In genomic region chr3:103782844-103783609, GRCm38 (mm10) we compare ENCODE assay signal across 24 mouse cellular contexts. TPM values are rescaled to one million over a fixed set of nuclear protein-coding genes. Genes with fewer than 3 reads are reported as not detected.
DNase-seq lines count a peak whose midpoint lies in the region; ATAC-seq and TF ChIP-seq lines count a peak whose summit lies in the region.
"Had no signal": no experiment of that assay in that cellular context is flagged by ENCODE, and none has a peak within 500 bp of the region (broad histone marks: within the 10 kb centered on the region; RNA-seq: fewer than 3 reads in every experiment).

No protein-coding gene starts in this region.

- H3K36me3 ChIP-seq in heart, embryonic 11.5 days (ENCODE audit: control insufficient read depth, insufficient read depth, low read length): no peaks in the 10 kb centered on the region
- no peaks in the 10 kb centered on the region for H3K36me3 ChIP-seq in thymus, adult 2 months (ENCODE audit: control insufficient read depth, insufficient read depth, low read length)
- H3K36me3 ChIP-seq in intestine, postnatal 0 days (ENCODE audit: control insufficient read depth, insufficient read depth): 0 out of 2 replicates have a peak, but pooled peaks cover 2% of the 10 kb centered on the region
- H3K36me3 ChIP-seq in stomach, postnatal 0 days (ENCODE audit: control insufficient read depth, insufficient read depth, low read length): no peaks in the 10 kb centered on the region
- H3K36me3 ChIP-seq in midbrain, embryonic 13.5 days: peaks cover under 1% of the 10 kb centered on the region; the same call in 1 of the 2 replicates

- no peak overlapping the region for H3K9ac ChIP-seq in heart, embryonic 11.5 days (ENCODE audit: low read depth, low read length)
- no peak overlapping the region for H3K9ac ChIP-seq in intestine, postnatal 0 days (ENCODE audit: low read depth, low read length)
- no peak overlapping the region for H3K9ac ChIP-seq in stomach, postnatal 0 days (ENCODE audit: low read length)
- H3K9ac ChIP-seq in midbrain, embryonic 13.5 days (replicated peaks): no peak overlapping the region
- H3K9ac ChIP-seq: heart, embryonic 13.5 days; neural tube, embryonic 12.5 days had no signal

- TF ChIP-seq EP300 in stomach, postnatal 0 days (optimal IDR thresholded peaks at IDR 0.05): peak; percentile 37

- H3K9me3 ChIP-seq in heart, embryonic 11.5 days (replicated peaks; ENCODE audit: control insufficient read depth, low read length): no peaks in the 10 kb centered on the region
- H3K9me3 ChIP-seq in intestine, postnatal 0 days (ENCODE audit: control insufficient read depth): no peaks in the 10 kb centered on the region
- no peaks in the 10 kb centered on the region for H3K9me3 ChIP-seq in stomach, postnatal 0 days (ENCODE audit: control insufficient read depth, low read length)
- no peaks in the 10 kb centered on the region for H3K9me3 ChIP-seq in midbrain, embryonic 13.5 days
- H3K9me3 ChIP-seq: heart, embryonic 13.5 days; midbrain, embryonic 10.5 days; neural tube, embryonic 12.5 days had no signal

- H3K4me2 ChIP-seq in heart, embryonic 11.5 days: no peak overlapping the region
- no peak overlapping the region for H3K4me2 ChIP-seq in intestine, postnatal 0 days (replicated peaks; ENCODE audit: low read depth)
- H3K4me2 ChIP-seq in stomach, postnatal 0 days (replicated peaks; ENCODE audit: low read depth): no peak overlapping the region
- H3K4me2 ChIP-seq in midbrain, embryonic 13.5 days (replicated peaks): no peak overlapping the region
- H3K4me2 ChIP-seq: heart, embryonic 13.5 days; neural tube, embryonic 12.5 days had no signal

- no peaks in the 10 kb centered on the region for H3K27me3 ChIP-seq in heart, embryonic 11.5 days (ENCODE audit: control insufficient read depth, insufficient read depth, low read length)
- no peaks in the 10 kb centered on the region for H3K27me3 ChIP-seq in thymus, adult 2 months (ENCODE audit: control insufficient read depth, insufficient read depth, low read length)
- H3K27me3 ChIP-seq in intestine, postnatal 0 days (replicated peaks; ENCODE audit: control insufficient read depth, insufficient read depth, low read length): no peaks in the 10 kb centered on the region
- H3K27me3 ChIP-seq in stomach, postnatal 0 days (ENCODE audit: control insufficient read depth, insufficient read depth, low read length): no peaks in the 10 kb centered on the region
- no peaks in the 10 kb centered on the region for H3K27me3 ChIP-seq in midbrain, embryonic 13.5 days
- H3K27me3 ChIP-seq: heart, embryonic 13.5 days; neural tube, embryonic 12.5 days; Patski had no signal

- no peak for TF ChIP-seq CTCF in thymus, adult 2 months (IDR thresholded peaks at IDR 0.05; ENCODE audit: borderline replicate concordance, control insufficient read depth, extremely low read depth, insufficient read depth, low read length, poor library complexity)
- TF ChIP-seq CTCF in intestine, postnatal 0 days (IDR thresholded peaks at IDR 0.05; ENCODE audit: low read depth): no peak
- no peak for TF ChIP-seq CTCF in stomach, postnatal 0 days (IDR thresholded peaks at IDR 0.05; ENCODE audit: low read depth)

- ATAC-seq in heart, embryonic 11.5 days (replicated peaks; ENCODE audit: insufficient number of reproducible peaks, low FRiP score, low TSS enrichment): no peak
- peak; percentile 61; the same call in 1 of the 2 replicates for ATAC-seq in intestine, postnatal 0 days
- ATAC-seq in stomach, postnatal 0 days (ENCODE audit: low FRiP score, low TSS enrichment): peak; percentile 89
- ATAC-seq in midbrain, embryonic 13.5 days: no peak
- ATAC-seq: forebrain, embryonic 14.5 days; Patski had no signal

- no peak overlapping the region for H3K27ac ChIP-seq in heart, embryonic 11.5 days (ENCODE audit: low read depth, low read length)
- peak overlapping the region; percentile 24 for H3K27ac ChIP-seq in thymus, adult 2 months (ENCODE audit: control insufficient read depth, insufficient read depth, low read length)
- no peak overlapping the region for H3K27ac ChIP-seq in intestine, postnatal 0 days (ENCODE audit: low read depth, low read length)
- peak overlapping the region; percentile 78 for H3K27ac ChIP-seq in stomach, postnatal 0 days (replicated peaks)
- no peak overlapping the region for H3K27ac ChIP-seq in midbrain, embryonic 13.5 days
- H3K27ac ChIP-seq: heart, embryonic 13.5 days; layer of hippocampus, adult 2 months; midbrain, embryonic 10.5 days; neural tube, embryonic 12.5 days had no signal

- WGBS in heart, embryonic 11.5 days (ENCODE audit: insufficient replicate concordance): 83% methylated on average over 4 of the region's 4 CpGs
- WGBS in thymus, adult 2 months: 38% methylated on average over 4 of the region's 4 CpGs
- whole genome bisulfite sequencing in intestine, postnatal 0 days: 56% methylated on average over 4 of the region's 4 CpGs
- 60% methylated on average over 4 of the region's 4 CpGs for WGBS in stomach, postnatal 0 days
- WGBS in midbrain, embryonic 13.5 days: 89% methylated on average over 4 of the region's 4 CpGs

- no peak for TF ChIP-seq POLR2A in thymus, adult 2 months (IDR thresholded peaks at IDR 0.05; ENCODE audit: control insufficient read depth, extremely low read depth, insufficient read depth, low read length, poor library complexity)

- DNase-seq in heart, adult 11 months: peak; percentile 43
- DNase-seq in thymus, adult 2 months: no peak
- DNase-seq in thymus, adult 18-20 months: no peak
- DNase-seq in stomach, postnatal 0 days (ENCODE audit: low spot score): peak; percentile 33
- DNase-seq in adrenal gland, adult 8-10 months: no peak
- DNase-seq: cerebellum, adult 11 months; cerebellum, postnatal 25 days; right cerebral cortex, postnatal 14 days; thymus, postnatal 36 days had no signal

- peaks cover 13% of the 10 kb centered on the region; the same call in 1 of the 2 replicates for H3K4me1 ChIP-seq in heart, embryonic 11.5 days (ENCODE audit: control insufficient read depth, insufficient read depth, low read length)
- peaks cover 33% of the 10 kb centered on the region for H3K4me1 ChIP-seq in thymus, adult 2 months (replicated peaks; ENCODE audit: control insufficient read depth, insufficient read depth, low read length)
- H3K4me1 ChIP-seq in intestine, postnatal 0 days (replicated peaks; ENCODE audit: control insufficient read depth, insufficient read depth, low read length): no peaks in the 10 kb centered on the region
- 0 out of 2 replicates have a peak, but pooled peaks cover 2% of the 10 kb centered on the region for H3K4me1 ChIP-seq in stomach, postnatal 0 days (replicated peaks; ENCODE audit: control insufficient read depth, insufficient read depth)
- peaks cover 9% of the 10 kb centered on the region; the same call in 1 of the 2 replicates for H3K4me1 ChIP-seq in midbrain, embryonic 13.5 days (replicated peaks)

- no peak overlapping the region for H3K4me3 ChIP-seq in heart, embryonic 11.5 days (ENCODE audit: low read depth, low read length)
- no peak overlapping the region for H3K4me3 ChIP-seq in thymus, adult 2 months (ENCODE audit: control insufficient read depth, insufficient read depth, low read length)
- no peak overlapping the region for H3K4me3 ChIP-seq in intestine, postnatal 0 days (ENCODE audit: low read depth, low read length)
- H3K4me3 ChIP-seq in stomach, postnatal 0 days (ENCODE audit: low read depth, low read length): no peak overlapping the region
- H3K4me3 ChIP-seq in midbrain, embryonic 13.5 days (replicated peaks): no peak overlapping the region
- H3K4me3 ChIP-seq: heart, embryonic 13.5 days; layer of hippocampus, adult 2 months; midbrain, embryonic 10.5 days; neural tube, embryonic 12.5 days had no signal

RNA-seq across cellular contexts. Expression of gene Hipk1, which starts 8.3 kb away (rescaled TPM):
- polyA plus RNA-seq in heart, embryonic 11.5 days (2014; fragmentation: Nextera tagmentation; extraction: Ambion mirVana): 12.2 and 12.7 TPM in 2 replicates
- 172 and 231 TPM in 2 replicates for polyA plus RNA-seq in thymus, adult 2 months (2012; rRNA removed)
- polyA plus RNA-seq in intestine, postnatal 0 days (2015; fragmentation: Nextera tagmentation; extraction: Ambion mirVana): 6.6 and 7.1 TPM in 2 replicates
- polyA plus RNA-seq in stomach, postnatal 0 days (2015; fragmentation: Nextera tagmentation; extraction: Ambion mirVana): 6.7 and 7.5 TPM in 2 replicates
- total RNA-seq in adrenal gland, adult 8-10 months (2022): 100 to 1,000 TPM; 103 to 160 (median 130) TPM
- polyA plus RNA-seq in midbrain, embryonic 13.5 days (2015; fragmentation: Nextera tagmentation; extraction: Ambion mirVana): 13.2 and 14.5 TPM in 2 replicates

RNA-seq across cellular contexts. Expression of gene Dclre1b, which starts 26.2 kb away (rescaled TPM):
- polyA plus RNA-seq in heart, embryonic 11.5 days (2014; fragmentation: Nextera tagmentation; extraction: Ambion mirVana): 23.4 and 27.5 TPM in 2 replicates
- polyA plus RNA-seq in thymus, adult 2 months (2012; rRNA removed): 38.1 and 44.3 TPM in 2 replicates
- 10.2 and 13.3 TPM in 2 replicates for polyA plus RNA-seq in intestine, postnatal 0 days (2015; fragmentation: Nextera tagmentation; extraction: Ambion mirVana)
- polyA plus RNA-seq in stomach, postnatal 0 days (2015; fragmentation: Nextera tagmentation; extraction: Ambion mirVana): 15.3 and 16.3 TPM in 2 replicates
- total RNA-seq in adrenal gland, adult 8-10 months (2022): 10 to 100 TPM; 11.2 to 14.7 (median 14.1) TPM
- polyA plus RNA-seq in midbrain, embryonic 13.5 days (2015; fragmentation: Nextera tagmentation; extraction: Ambion mirVana): 23.7 and 30.0 TPM in 2 replicates

RNA-seq across cellular contexts. Expression of gene Ap4b1, which starts 26.3 kb away (rescaled TPM):
- 17.5 and 20.4 TPM in 2 replicates for polyA plus RNA-seq in heart, embryonic 11.5 days (2014; fragmentation: Nextera tagmentation; extraction: Ambion mirVana)
- 24.0 and 24.4 TPM in 2 replicates for polyA plus RNA-seq in thymus, adult 2 months (2012; rRNA removed)
- 12.6 and 12.9 TPM in 2 replicates for polyA plus RNA-seq in intestine, postnatal 0 days (2015; fragmentation: Nextera tagmentation; extraction: Ambion mirVana)
- polyA plus RNA-seq in stomach, postnatal 0 days (2015; fragmentation: Nextera tagmentation; extraction: Ambion mirVana): 12.2 TPM in 2 replicates
- total RNA-seq in adrenal gland, adult 8-10 months (2022): 10 to 100 TPM; 18.0 to 21.1 (median 20.2) TPM
- polyA plus RNA-seq in midbrain, embryonic 13.5 days (2015; fragmentation: Nextera tagmentation; extraction: Ambion mirVana): 24.1 and 25.0 TPM in 2 replicates

RNA-seq across cellular contexts. Expression of gene Gm43064, which starts 26.3 kb away (rescaled TPM):
- 0.18 and 0.19 TPM in 2 replicates for polyA plus RNA-seq in heart, embryonic 11.5 days (2014; fragmentation: Nextera tagmentation; extraction: Ambion mirVana)
- polyA plus RNA-seq in thymus, adult 2 months (2012; rRNA removed): 1.2 and 2.7 TPM in 2 replicates
- 0.18 TPM in 1 of 2 replicates, not detected in the other for polyA plus RNA-seq in intestine, postnatal 0 days (2015; fragmentation: Nextera tagmentation; extraction: Ambion mirVana)
- polyA plus RNA-seq in stomach, postnatal 0 days (2015; fragmentation: Nextera tagmentation; extraction: Ambion mirVana): 0.30 and 0.61 TPM in 2 replicates
- not detected for total RNA-seq in adrenal gland, adult 8-10 months (2022)
- polyA plus RNA-seq in midbrain, embryonic 13.5 days (2015; fragmentation: Nextera tagmentation; extraction: Ambion mirVana): 0.46 TPM in 1 of 2 replicates, not detected in the other
- total RNA-seq: hematopoietic stem cell, adult 5-6 weeks; monocyte, adult 5-6 weeks had no signal

RNA-seq across cellular contexts. Expression of gene Gm10964, which starts 43.9 kb away (rescaled TPM):
- polyA plus RNA-seq in heart, embryonic 11.5 days (2014; fragmentation: Nextera tagmentation; extraction: Ambion mirVana): not detected in 2 replicates
- polyA plus RNA-seq in thymus, adult 2 months (2012; rRNA removed): not detected in 2 replicates
- not detected in 2 replicates for polyA plus RNA-seq in intestine, postnatal 0 days (2015; fragmentation: Nextera tagmentation; extraction: Ambion mirVana)
- polyA plus RNA-seq in stomach, postnatal 0 days (2015; fragmentation: Nextera tagmentation; extraction: Ambion mirVana): not detected in 2 replicates
- total RNA-seq in adrenal gland, adult 8-10 months (2022): not detected
- polyA plus RNA-seq in midbrain, embryonic 13.5 days (2015; fragmentation: Nextera tagmentation; extraction: Ambion mirVana): not detected in 2 replicates
- total RNA-seq: gastrocnemius, postnatal 4 days; hematopoietic stem cell, adult 5-6 weeks; layer of hippocampus, adult 2 months; left cerebral cortex, postnatal 36 days; liver, adult 2 months; monocyte, adult 5-6 weeks had no signal
- polyA plus RNA-seq: forebrain, embryonic 14.5 days; heart, embryonic 13.5 days; kidney, embryonic 16.5 days; liver, adult 2 months; midbrain, embryonic 10.5 days; neural tube, embryonic 12.5 days; Patski had no signal

Comparison
In these comparisons a context has a peak if more than half of its experiments do, and no peak if none do; other contexts are left out.
1. DNase-seq: peak in heart, adult 11 months (single experiment) and stomach, postnatal 0 days (single experiment); none in thymus, adult 2 months (single experiment), thymus, adult 18-20 months (0 of 2) and adrenal gland, adult 8-10 months (single experiment).
2. ATAC-seq: peak in intestine, postnatal 0 days (single experiment) and stomach, postnatal 0 days (single experiment); none in heart, embryonic 11.5 days (single experiment) and midbrain, embryonic 13.5 days (single experiment).
3. H3K27ac ChIP-seq: peak in thymus, adult 2 months (single experiment) and stomach, postnatal 0 days (single experiment); none in heart, embryonic 11.5 days (single experiment), intestine, postnatal 0 days (single experiment) and midbrain, embryonic 13.5 days (single experiment).
4. RNA of gene Hipk1, which starts 8.3 kb away (polyA plus RNA-seq): 172 to 231 TPM in thymus, adult 2 months; 13.2 to 14.5 TPM in midbrain, embryonic 13.5 days, 12.2 to 12.7 TPM in heart, embryonic 11.5 days, 6.7 to 7.5 TPM in stomach, postnatal 0 days and 6.6 to 7.1 TPM in intestine, postnatal 0 days; every median in the first group is over 10 times any median in the second.